Comparison of ENCODE assay signal across 8 mouse cellular contexts in genomic region chr19:4338162-4338561, GRCm38 (mm10). TPM values are rescaled to one million over a fixed set of nuclear protein-coding genes. Genes with fewer than 3 reads are reported as not detected.
DNase-seq lines count a peak whose midpoint lies in the region; ATAC-seq and TF ChIP-seq lines count a peak whose summit lies in the region.
"Had no signal": no experiment of that assay in that cellular context is flagged by ENCODE, and none has a peak within 500 bp of the region (broad histone marks: within the 10 kb centered on the region; RNA-seq: fewer than 3 reads in every experiment).

No protein-coding gene starts in this region.

- no peak for ATAC-seq in G1E (ENCODE audit: extremely low read depth, insufficient number of reproducible peaks, low FRiP score, poor library complexity, severe bottlenecking)
- no peak for ATAC-seq in liver, embryonic 14.5 days (ENCODE audit: insufficient read depth)

- no peak overlapping the region for H3K27ac ChIP-seq in liver, embryonic 14.5 days
- H3K27ac ChIP-seq: heart, embryonic 15.5 days had no signal

- H3K4me3 ChIP-seq in G1E (ENCODE audit: low read depth, low read length): no peak overlapping the region
- no peak overlapping the region for H3K4me3 ChIP-seq in liver, embryonic 14.5 days (ENCODE audit: insufficient read depth in 1 of 2, low read depth in 2 of 2, low read length in 2 of 2)
- H3K4me3 ChIP-seq: heart, embryonic 15.5 days had no signal

- TF ChIP-seq EP300 in liver, embryonic 14.5 days (IDR thresholded peaks at IDR 0.05; ENCODE audit: low read depth): no peak

- DNase-seq in left cerebral cortex, adult 11 months (ENCODE audit: low spot score): peak; percentile 32
- no peak for DNase-seq in left cerebral cortex, postnatal 36 days (ENCODE audit: low spot score in 2 of 2)
- peak; percentile 25 for DNase-seq in G1E (ENCODE audit: low spot score)
- DNase-seq in c-Kit-negative CD71-positive TER-119-positive erythroid progenitor cells, embryonic 14.5 days (ENCODE audit: low read depth, low spot score): peak; percentile 53
- peak; percentile 44 for DNase-seq in gastrocnemius, postnatal 14 days
- DNase-seq in liver, embryonic 14.5 days (ENCODE audit: low read depth in 3 of 3, low spot score in 3 of 3): peak; percentile 45 to 57 (median 49)
- peak; percentile 34 to 75 for DNase-seq in spleen, postnatal 10 days (ENCODE audit: low spot score in 2 of 2)

- no peaks in the 10 kb centered on the region for H3K9me3 ChIP-seq in G1E (replicated peaks)
- no peaks in the 10 kb centered on the region for H3K9me3 ChIP-seq in liver, embryonic 14.5 days (ENCODE audit: control insufficient read depth, low read length)
- H3K9me3 ChIP-seq: heart, embryonic 15.5 days had no signal

- H3K4me2 ChIP-seq in liver, embryonic 14.5 days (ENCODE audit: low read depth): no peak overlapping the region
- H3K4me2 ChIP-seq: heart, embryonic 15.5 days had no signal

- WGBS in liver, embryonic 14.5 days (ENCODE audit: insufficient replicate concordance): 18% methylated on average over 2 of the region's 2 CpGs

- no peak overlapping the region for H3K9ac ChIP-seq in liver, embryonic 14.5 days (replicated peaks)
- H3K9ac ChIP-seq: heart, embryonic 15.5 days had no signal

- no peaks in the 10 kb centered on the region for H3K27me3 ChIP-seq in G1E (ENCODE audit: insufficient read depth, low read length)
- H3K27me3 ChIP-seq in liver, embryonic 14.5 days (ENCODE audit: control insufficient read depth, insufficient read depth, low read length): no peaks in the 10 kb centered on the region
- H3K27me3 ChIP-seq: heart, embryonic 15.5 days had no signal

- H3K36me3 ChIP-seq in G1E (replicated peaks): peaks cover 63% of the 10 kb centered on the region
- H3K36me3 ChIP-seq in liver, embryonic 14.5 days (replicated peaks; ENCODE audit: control insufficient read depth, insufficient read depth, low read depth): peaks cover 29% of the 10 kb centered on the region

- peaks cover 19% of the 10 kb centered on the region for H3K4me1 ChIP-seq in G1E (ENCODE audit: insufficient read depth, low read depth, low read length)
- peaks cover 6 to 9% of the 10 kb centered on the region in 2 experiments; a peak in 3 of 4 replicates for H3K4me1 ChIP-seq in liver, embryonic 14.5 days (replicated peaks; ENCODE audit: control insufficient read depth in 2 of 2, insufficient read depth in 2 of 2, low read length in 1 of 2)

- TF ChIP-seq CTCF in G1E (IDR thresholded peaks at IDR 0.05; ENCODE audit: low read depth, low read length): peak; percentile 62
- peak; percentile 75 for TF ChIP-seq CTCF in liver, embryonic 14.5 days (IDR thresholded peaks at IDR 0.05; ENCODE audit: low read depth)

- intact Hi-C loops in left cerebral cortex, postnatal 36 days (cut with DNase I): no loop called here
- intact Hi-C loops in gastrocnemius, postnatal 14 days (cut with DNase I; ENCODE audit: low total_unique reads): no loop called here

RNA-seq across cellular contexts. Expression of gene Grk2, which starts 32.1 kb away (rescaled TPM):
- 100 to 1,000 TPM; 223 to 239 TPM for total RNA-seq in left cerebral cortex, postnatal 36 days (2021)
- total RNA-seq in G1E (2014; fragmentation: Nextera tagmentation): 141 and 149 TPM in 2 replicates
- 225 and 341 TPM in 2 replicates for total RNA-seq in G1E (2017)
- polyA plus RNA-seq in G1E (2012): 335 and 342 TPM in 2 replicates
- 10 to 100 TPM; 31.8 to 36.4 TPM for total RNA-seq in gastrocnemius, postnatal 14 days (2021)
- 23.9 and 26.0 TPM in 2 replicates for polyA plus RNA-seq in liver, embryonic 14.5 days (2012; rRNA removed)
- 9.4 and 10.8 TPM in 2 replicates for polyA plus RNA-seq in liver, embryonic 14.5 days (2014; fragmentation: Nextera tagmentation; extraction: Ambion mirVana)

RNA-seq across cellular contexts. Expression of gene Ankrd13d, which starts 55.2 kb away (rescaled TPM):
- 10 to 100 TPM; 69.7 to 72.3 TPM for total RNA-seq in left cerebral cortex, postnatal 36 days (2021)
- total RNA-seq in G1E (2014; fragmentation: Nextera tagmentation) (3.0 and 5.9 TPM in 2 replicates), G1E (2017) (2.3 and 3.4 TPM in 2 replicates)
- 0.95 and 1.1 TPM in 2 replicates for polyA plus RNA-seq in G1E (2012)
- under 1 TPM; 0.62 to 0.90 TPM for total RNA-seq in gastrocnemius, postnatal 14 days (2021)
- 0.93 and 1.3 TPM in 2 replicates for polyA plus RNA-seq in liver, embryonic 14.5 days (2012; rRNA removed)
- polyA plus RNA-seq in liver, embryonic 14.5 days (2014; fragmentation: Nextera tagmentation; extraction: Ambion mirVana): 0.45 and 0.66 TPM in 2 replicates

RNA-seq across cellular contexts. Expression of gene Kdm2a, which starts 59.9 kb away (rescaled TPM):
- 10 to 100 TPM; 66.6 to 82.6 TPM for total RNA-seq in left cerebral cortex, postnatal 36 days (2021)
- 98.7 and 106 TPM in 2 replicates for total RNA-seq in G1E (2014; fragmentation: Nextera tagmentation)
- 70.2 and 73.9 TPM in 2 replicates for total RNA-seq in G1E (2017)
- 46.1 and 48.4 TPM in 2 replicates for polyA plus RNA-seq in G1E (2012)
- 10 to 100 TPM; 27.7 to 29.0 TPM for total RNA-seq in gastrocnemius, postnatal 14 days (2021)
- 18.9 and 19.0 TPM in 2 replicates for polyA plus RNA-seq in liver, embryonic 14.5 days (2012; rRNA removed)
- polyA plus RNA-seq in liver, embryonic 14.5 days (2014; fragmentation: Nextera tagmentation; extraction: Ambion mirVana): 12.4 and 13.4 TPM in 2 replicates

Comparison
In these comparisons a context has a peak if more than half of its experiments do, and no peak if none do; other contexts are left out.
1. DNase-seq: peak in left cerebral cortex, adult 11 months (single experiment), G1E (single experiment), c-Kit-negative CD71-positive TER-119-positive erythroid progenitor cells, embryonic 14.5 days (single experiment), gastrocnemius, postnatal 14 days (single experiment), liver, embryonic 14.5 days (3 of 3) and spleen, postnatal 10 days (2 of 2); none in left cerebral cortex, postnatal 36 days (0 of 2).
2. RNA of gene Ankrd13d, which starts 55.2 kb away (total RNA-seq): 69.7 to 72.3 TPM in left cerebral cortex, postnatal 36 days; 2.3 to 5.9 TPM in G1E and 0.62 to 0.90 TPM in gastrocnemius, postnatal 14 days; every median in the first group is over 10 times any median in the second.